Mouse (Mus musculus): ENCODE data around the gene Btnl6.
"Not testable (repeated sequence)": the region's sequence is repeated elsewhere in the genome, so short reads cannot be mapped to it uniquely, and the experiment has no call there.

DNA sequence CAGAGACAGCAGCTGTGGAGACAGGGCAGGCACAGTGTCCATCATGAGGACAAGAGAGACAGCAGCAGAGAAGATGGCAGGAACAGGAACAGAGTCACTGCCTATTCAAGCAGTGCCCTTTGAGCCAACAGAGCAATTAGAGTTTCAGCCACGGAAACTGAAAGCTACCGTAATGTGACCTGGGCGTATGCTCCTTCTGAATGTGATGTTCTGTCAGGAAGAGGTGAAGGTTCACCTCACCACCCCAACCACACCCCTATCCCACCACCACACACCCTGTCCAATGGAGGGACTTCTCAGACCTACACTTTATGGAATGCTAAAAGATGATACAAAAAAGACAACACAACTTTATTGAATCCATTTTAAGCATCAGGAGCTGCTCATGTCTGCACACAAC is 19.8 kb downstream of the Btnl6 start:
- TF ChIP-seq CTCF, EP300 (IDR thresholded peaks at IDR 0.05; ENCODE audit: low read depth): not testable (repeated sequence)
